ENCODE assay signal across 21 mouse cellular contexts in genomic region chr11:63396386-63396785, GRCm38 (mm10).
A peak's percentile ranks its signal among the peaks of the same experiment; 100 is the strongest.
DNase-seq lines count a peak whose midpoint lies in the region; ATAC-seq lines count a peak whose summit lies in the region.
"Had no signal": no experiment of that assay in that cellular context is flagged by ENCODE, and none has a peak within 500 bp of the region (broad histone marks: within the 10 kb centered on the region; RNA-seq: fewer than 3 reads in every experiment).

No protein-coding gene starts in this region.

- no peaks in the 10 kb centered on the region for H3K27me3 ChIP-seq in forebrain, embryonic 14.5 days (replicated peaks; ENCODE audit: control insufficient read depth, insufficient read depth, low read length)
- no peaks in the 10 kb centered on the region for H3K27me3 ChIP-seq in forebrain, embryonic 11.5 days (ENCODE audit: control insufficient read depth, insufficient read depth, low read length)
- no peaks in the 10 kb centered on the region for H3K27me3 ChIP-seq in neural tube, embryonic 12.5 days (replicated peaks)
- no peaks in the 10 kb centered on the region for H3K27me3 ChIP-seq in neural tube, embryonic 15.5 days (replicated peaks)
- H3K27me3 ChIP-seq: limb, embryonic 12.5 days; liver, embryonic 12.5 days; stomach, embryonic 15.5 days had no signal

- no peaks in the 10 kb centered on the region for H3K9me3 ChIP-seq in forebrain, embryonic 14.5 days (replicated peaks; ENCODE audit: control insufficient read depth, low read length)
- no peaks in the 10 kb centered on the region for H3K9me3 ChIP-seq in forebrain, embryonic 11.5 days (ENCODE audit: control insufficient read depth, low read length)
- no peaks in the 10 kb centered on the region for H3K9me3 ChIP-seq in neural tube, embryonic 12.5 days
- no peaks in the 10 kb centered on the region for H3K9me3 ChIP-seq in neural tube, embryonic 15.5 days (replicated peaks)
- H3K9me3 ChIP-seq: hindbrain, embryonic 15.5 days; kidney, embryonic 15.5 days; limb, embryonic 12.5 days; liver, embryonic 12.5 days; stomach, embryonic 15.5 days had no signal

- H3K36me3 ChIP-seq in forebrain, embryonic 14.5 days (ENCODE audit: control insufficient read depth, insufficient read depth, low read length) = no peaks in the 10 kb centered on the region
- H3K36me3 ChIP-seq in forebrain, embryonic 11.5 days (ENCODE audit: control insufficient read depth, insufficient read depth, low read length) = no peaks in the 10 kb centered on the region
- no peaks in the 10 kb centered on the region for H3K36me3 ChIP-seq in neural tube, embryonic 12.5 days
- H3K36me3 ChIP-seq in neural tube, embryonic 15.5 days = no peaks in the 10 kb centered on the region
- H3K36me3 ChIP-seq: hindbrain, embryonic 15.5 days; kidney, embryonic 15.5 days; limb, embryonic 12.5 days; liver, embryonic 12.5 days; stomach, embryonic 15.5 days had no signal

- ATAC-seq in forebrain, embryonic 14.5 days = peak; percentile 73; the same call in 1 of the 2 replicates
- ATAC-seq in forebrain, embryonic 11.5 days (replicated peaks; ENCODE audit: low FRiP score) = no peak
- 0 out of 2 replicates have a peak, but pooled peaks have one; percentile 17 for ATAC-seq in neural tube, embryonic 12.5 days (ENCODE audit: low FRiP score, low read depth)
- ATAC-seq in neural tube, embryonic 15.5 days (ENCODE audit: low FRiP score) = no peak
- ATAC-seq: intestine, postnatal 0 days; liver, embryonic 12.5 days had no signal

- H3K27ac ChIP-seq in forebrain, embryonic 14.5 days (ENCODE audit: low read depth, low read length) = no peak overlapping the region
- H3K27ac ChIP-seq in forebrain, embryonic 11.5 days (ENCODE audit: low read depth, low read length) = no peak overlapping the region
- H3K27ac ChIP-seq in neural tube, embryonic 12.5 days = no peak overlapping the region
- H3K27ac ChIP-seq in neural tube, embryonic 15.5 days (replicated peaks) = no peak overlapping the region
- H3K27ac ChIP-seq: hindbrain, embryonic 15.5 days; kidney, embryonic 15.5 days; limb, embryonic 12.5 days; liver, embryonic 12.5 days; stomach, embryonic 15.5 days had no signal

- peaks cover 7% of the 10 kb centered on the region; the same call in 1 of the 2 replicates for H3K4me1 ChIP-seq in forebrain, embryonic 14.5 days (ENCODE audit: control insufficient read depth, insufficient read depth, low read length)
- H3K4me1 ChIP-seq in forebrain, embryonic 11.5 days (replicated peaks; ENCODE audit: control insufficient read depth, insufficient read depth, low read length) = no peaks in the 10 kb centered on the region
- H3K4me1 ChIP-seq in neural tube, embryonic 12.5 days = no peaks in the 10 kb centered on the region
- H3K4me1 ChIP-seq in neural tube, embryonic 15.5 days = no peaks in the 10 kb centered on the region
- H3K4me1 ChIP-seq: hindbrain, embryonic 15.5 days; liver, embryonic 12.5 days; stomach, embryonic 15.5 days had no signal

- 34% methylated on average over 8 of the region's 8 CpGs for WGBS in forebrain, embryonic 14.5 days
- WGBS in forebrain, embryonic 11.5 days = 76% methylated on average over 8 of the region's 8 CpGs
- 62% methylated on average over 8 of the region's 8 CpGs for WGBS in neural tube, embryonic 12.5 days
- 38% methylated on average over 8 of the region's 8 CpGs for WGBS in neural tube, embryonic 15.5 days

- H3K4me2 ChIP-seq in forebrain, embryonic 14.5 days (ENCODE audit: low read length) = no peak overlapping the region
- no peak overlapping the region for H3K4me2 ChIP-seq in forebrain, embryonic 11.5 days (ENCODE audit: low read depth, low read length, severe bottlenecking)
- no peak overlapping the region for H3K4me2 ChIP-seq in neural tube, embryonic 12.5 days (replicated peaks)
- no peak overlapping the region for H3K4me2 ChIP-seq in neural tube, embryonic 15.5 days
- H3K4me2 ChIP-seq: hindbrain, embryonic 15.5 days; kidney, embryonic 15.5 days; limb, embryonic 12.5 days; liver, embryonic 12.5 days; stomach, embryonic 15.5 days had no signal

- no peak overlapping the region for H3K4me3 ChIP-seq in forebrain, embryonic 14.5 days (ENCODE audit: low read depth, low read length)
- no peak overlapping the region for H3K4me3 ChIP-seq in forebrain, embryonic 11.5 days (ENCODE audit: low read depth, low read length)
- no peak overlapping the region for H3K4me3 ChIP-seq in neural tube, embryonic 12.5 days
- no peak overlapping the region for H3K4me3 ChIP-seq in neural tube, embryonic 15.5 days (replicated peaks)
- H3K4me3 ChIP-seq: hindbrain, embryonic 15.5 days; kidney, embryonic 15.5 days; limb, embryonic 12.5 days; liver, embryonic 12.5 days; stomach, embryonic 15.5 days had no signal

- peak; percentile 45 for DNase-seq in forebrain, embryonic 14.5 days (ENCODE audit: low spot score)
- DNase-seq in forebrain, embryonic 11.5 days (ENCODE audit: low spot score) = no peak
- DNase-seq in mesoderm, embryonic 11.5 days (ENCODE audit: low read depth, low spot score) = peak; percentile 22
- DNase-seq in spleen, adult 12 weeks (ENCODE audit: low spot score) = no peak
- DNase-seq in right cerebral cortex, adult 2 months (ENCODE audit: low spot score in 2 of 2) = no peak
- DNase-seq: adrenal gland, postnatal 36 days; B cell, adult 2 months; cerebellum, adult 2 months; cerebellum, postnatal 36 days; kidney, postnatal 4 days; lung, adult 2 months; right cerebral cortex, postnatal 25 days; thymus, adult 2 months had no signal

- no peak overlapping the region for H3K9ac ChIP-seq in forebrain, embryonic 14.5 days (ENCODE audit: low read length)
- H3K9ac ChIP-seq in forebrain, embryonic 11.5 days (ENCODE audit: low read length) = no peak overlapping the region
- no peak overlapping the region for H3K9ac ChIP-seq in neural tube, embryonic 12.5 days
- no peak overlapping the region for H3K9ac ChIP-seq in neural tube, embryonic 15.5 days (replicated peaks)
- H3K9ac ChIP-seq: hindbrain, embryonic 15.5 days; kidney, embryonic 15.5 days; limb, embryonic 12.5 days; liver, embryonic 12.5 days; stomach, embryonic 15.5 days had no signal

Comparison
In these comparisons a context has a peak if more than half of its experiments do, and no peak if none do; other contexts are left out.
1. ATAC-seq: peak in forebrain, embryonic 14.5 days (single experiment) and neural tube, embryonic 12.5 days (single experiment); none in forebrain, embryonic 11.5 days (single experiment) and neural tube, embryonic 15.5 days (single experiment).
2. DNase-seq: peak in forebrain, embryonic 14.5 days (single experiment) and mesoderm, embryonic 11.5 days (single experiment); none in forebrain, embryonic 11.5 days (single experiment), spleen, adult 12 weeks (single experiment) and right cerebral cortex, adult 2 months (0 of 2).